Mouse (Mus musculus): ENCODE measurements around the gene Tspan18. TPM values are rescaled to one million over a fixed set of nuclear protein-coding genes. Genes with fewer than 3 reads are reported as not detected.

The Tspan18 gene
- polyA plus RNA-seq, 1 experiment from 2014 or later = 20.1 TPM

- peak; percentile 82 for ATAC-seq
- peak within 1 kb of the TSS; percentile 88 for H3K9ac ChIP-seq (ENCODE audit: low read depth, low read length)
- H3K27me3 ChIP-seq (ENCODE audit: control insufficient read depth, insufficient read depth, low read depth, low read length) = no peaks in the 10 kb centered on the region
- no peaks in the 10 kb centered on the region for H3K9me3 ChIP-seq (replicated peaks; ENCODE audit: control insufficient read depth, low read length, poor library complexity, severe bottlenecking)
- peaks cover 45% of the 10 kb centered on the region for H3K4me1 ChIP-seq (ENCODE audit: control insufficient read depth, insufficient read depth, low read length)
- peak within 1 kb of the TSS; percentile 90 for H3K27ac ChIP-seq (ENCODE audit: low read length)
- under 1% methylated on average over 61 of the region's 69 CpGs for WGBS
- H3K4me3 ChIP-seq (ENCODE audit: low read depth, low read length) = peak within 1 kb of the TSS; percentile 71
- H3K4me2 ChIP-seq (ENCODE audit: low read length) = peak within 1 kb of the TSS; percentile 80
- H3K36me3 ChIP-seq (ENCODE audit: control insufficient read depth, insufficient read depth, low read length) = no peaks in the 10 kb centered on the region
Measured at GRCm38 (mm10) chr2:93187323-93187996, 146.8 kb downstream of the Tspan18 start, which contains the start of gene Trp53i11. TSS of gene Trp53i11 (plus strand) at chr2:93187548.

- 89% methylated on average over 11 of the region's 11 CpGs for WGBS
- ATAC-seq = no peak
- Histone ChIP-seq H3K4me3 (ENCODE audit: low read depth, low read length) (no peak overlapping the region), H3K36me3 (ENCODE audit: control insufficient read depth, insufficient read depth, low read length) (no peaks in the 10 kb centered on the region), H3K9ac (ENCODE audit: low read depth, low read length) (no peak overlapping the region), H3K27me3 (ENCODE audit: control insufficient read depth, insufficient read depth, low read depth, low read length) (no peaks in the 10 kb centered on the region; the same call in 1 of the 2 replicates), H3K9me3 (replicated peaks; ENCODE audit: control insufficient read depth, low read length, poor library complexity, severe bottlenecking) (no peaks in the 10 kb centered on the region), H3K4me2 (ENCODE audit: low read length) (no peak overlapping the region), H3K4me1 (ENCODE audit: control insufficient read depth, insufficient read depth, low read length) (peaks cover 23% of the 10 kb centered on the region), H3K27ac (ENCODE audit: low read length) (no peak overlapping the region)
Measured at GRCm38 (mm10) chr2:93182859-93183258, 151.4 kb downstream of the Tspan18 start.

GRCm38 (mm10) chr2:93180077-93180844 lies 154.0 kb downstream of the Tspan18 start:
- WGBS = 1% methylated on average over 39 of the region's 41 CpGs
- peaks cover 39% of the 10 kb centered on the region for H3K4me1 ChIP-seq (ENCODE audit: control insufficient read depth, insufficient read depth, low read length)
- peak; percentile 61 for ATAC-seq

GRCm38 (mm10) chr2:93179603-93180002 lies 154.7 kb downstream of the Tspan18 start:
- H3K9me3 ChIP-seq (replicated peaks; ENCODE audit: control insufficient read depth, low read length, poor library complexity, severe bottlenecking) = no peaks in the 10 kb centered on the region
- no peaks in the 10 kb centered on the region for H3K36me3 ChIP-seq (ENCODE audit: control insufficient read depth, insufficient read depth, low read length)
- peaks cover 44% of the 10 kb centered on the region for H3K4me1 ChIP-seq (ENCODE audit: control insufficient read depth, insufficient read depth, low read length)
- no peak overlapping the region for H3K4me2 ChIP-seq (ENCODE audit: low read length)
- ATAC-seq = no peak
- H3K9ac ChIP-seq (ENCODE audit: low read depth, low read length) = peak overlapping the region; percentile 70; the same call in 1 of the 2 replicates
- no peak overlapping the region for H3K4me3 ChIP-seq (ENCODE audit: low read depth, low read length)
- H3K27ac ChIP-seq (ENCODE audit: low read length) = no peak overlapping the region
- WGBS = 59% methylated on average over 5 of the region's 5 CpGs
- no peaks in the 10 kb centered on the region; the same call in 1 of the 2 replicates for H3K27me3 ChIP-seq (ENCODE audit: control insufficient read depth, insufficient read depth, low read depth, low read length)

More at GRCm38 (mm10) chr2:93180077-93180844, 154.0 kb downstream of the Tspan18 start:
- Histone ChIP-seq H3K27me3 (ENCODE audit: control insufficient read depth, insufficient read depth, low read depth, low read length) (no peaks in the 10 kb centered on the region; the same call in 1 of the 2 replicates), H3K9ac (ENCODE audit: low read depth, low read length) (peak overlapping the region; percentile 70), H3K27ac (ENCODE audit: low read length) (peak overlapping the region; percentile 48; the same call in 1 of the 2 replicates), H3K9me3 (replicated peaks; ENCODE audit: control insufficient read depth, low read length, poor library complexity, severe bottlenecking) (no peaks in the 10 kb centered on the region), H3K36me3 (ENCODE audit: control insufficient read depth, insufficient read depth, low read length) (no peaks in the 10 kb centered on the region), H3K4me2 (ENCODE audit: low read length) (peak overlapping the region; percentile 71), H3K4me3 (ENCODE audit: low read depth, low read length) (peak overlapping the region; percentile 27)

- ATAC-seq = no peak
- 87% methylated on average over 4 of the region's 4 CpGs for WGBS
- Histone ChIP-seq H3K9me3 (replicated peaks; ENCODE audit: control insufficient read depth, low read length, poor library complexity, severe bottlenecking) (no peaks in the 10 kb centered on the region), H3K27ac (ENCODE audit: low read length) (no peak overlapping the region), H3K27me3 (ENCODE audit: control insufficient read depth, insufficient read depth, low read depth, low read length) (no peaks in the 10 kb centered on the region; the same call in 1 of the 2 replicates), H3K4me1 (ENCODE audit: control insufficient read depth, insufficient read depth, low read length) (peaks cover 49% of the 10 kb centered on the region), H3K4me3 (ENCODE audit: low read depth, low read length) (no peak overlapping the region), H3K4me2 (ENCODE audit: low read length) (no peak overlapping the region), H3K9ac (ENCODE audit: low read depth, low read length) (no peak overlapping the region), H3K36me3 (ENCODE audit: control insufficient read depth, insufficient read depth, low read length) (no peaks in the 10 kb centered on the region)
Measured at GRCm38 (mm10) chr2:93178313-93178677, 156.0 kb downstream of the Tspan18 start.

- Histone ChIP-seq H3K4me3 (ENCODE audit: low read depth, low read length) (no peak overlapping the region), H3K9me3 (replicated peaks; ENCODE audit: control insufficient read depth, low read length, poor library complexity, severe bottlenecking) (no peaks in the 10 kb centered on the region), H3K4me2 (ENCODE audit: low read length) (no peak overlapping the region), H3K27me3 (ENCODE audit: control insufficient read depth, insufficient read depth, low read depth, low read length) (no peaks in the 10 kb centered on the region; the same call in 1 of the 2 replicates), H3K4me1 (ENCODE audit: control insufficient read depth, insufficient read depth, low read length) (peaks cover 49% of the 10 kb centered on the region), H3K9ac (ENCODE audit: low read depth, low read length) (no peak overlapping the region), H3K27ac (ENCODE audit: low read length) (no peak overlapping the region), H3K36me3 (ENCODE audit: control insufficient read depth, insufficient read depth, low read length) (no peaks in the 10 kb centered on the region)
- 0 out of 2 replicates have a peak, but pooled peaks have one; percentile 10 for ATAC-seq
- WGBS = 68% methylated on average over 18 of the region's 20 CpGs
Measured at GRCm38 (mm10) chr2:93177668-93178312, 156.5 kb downstream of the Tspan18 start.

GRCm38 (mm10) chr2:93176871-93177667 lies 157.2 kb downstream of the Tspan18 start:
- H3K27ac ChIP-seq (ENCODE audit: low read length) = peak overlapping the region; percentile 66
- H3K4me2 ChIP-seq (ENCODE audit: low read length) = peak overlapping the region; percentile 7
- no peaks in the 10 kb centered on the region; the same call in 1 of the 2 replicates for H3K27me3 ChIP-seq (ENCODE audit: control insufficient read depth, insufficient read depth, low read depth, low read length)
- WGBS = 2% methylated on average over 17 of the region's 17 CpGs
- peak overlapping the region; percentile 43 for H3K9ac ChIP-seq (ENCODE audit: low read depth, low read length)
- peak; percentile 25; the same call in 1 of the 2 replicates for ATAC-seq
- H3K36me3 ChIP-seq (ENCODE audit: control insufficient read depth, insufficient read depth, low read length) = no peaks in the 10 kb centered on the region
- no peaks in the 10 kb centered on the region for H3K9me3 ChIP-seq (replicated peaks; ENCODE audit: control insufficient read depth, low read length, poor library complexity, severe bottlenecking)
- no peak overlapping the region for H3K4me3 ChIP-seq (ENCODE audit: low read depth, low read length)
- peaks cover 49% of the 10 kb centered on the region for H3K4me1 ChIP-seq (ENCODE audit: control insufficient read depth, insufficient read depth, low read length)

GRCm38 (mm10) chr2:93176193-93176798 lies 158.0 kb downstream of the Tspan18 start:
- Histone ChIP-seq H3K27ac (ENCODE audit: low read length) (peak overlapping the region; percentile 66), H3K4me1 (ENCODE audit: control insufficient read depth, insufficient read depth, low read length) (peaks cover 49% of the 10 kb centered on the region), H3K4me2 (ENCODE audit: low read length) (peak overlapping the region; percentile 7; the same call in 1 of the 2 replicates), H3K36me3 (ENCODE audit: control insufficient read depth, insufficient read depth, low read length) (no peaks in the 10 kb centered on the region), H3K4me3 (ENCODE audit: low read depth, low read length) (no peak overlapping the region), H3K9me3 (replicated peaks; ENCODE audit: control insufficient read depth, low read length, poor library complexity, severe bottlenecking) (no peaks in the 10 kb centered on the region), H3K9ac (ENCODE audit: low read depth, low read length) (peak overlapping the region; percentile 43; the same call in 1 of the 2 replicates), H3K27me3 (ENCODE audit: control insufficient read depth, insufficient read depth, low read depth, low read length) (no peaks in the 10 kb centered on the region)
- ATAC-seq = no peak
- 23% methylated on average over 4 of the region's 4 CpGs for WGBS
